Mouse (Mus musculus) liver, postnatal 0 days (tissue): ENCODE results near the gene Prickle2. TPM values are rescaled to one million over a fixed set of nuclear protein-coding genes. Genes with fewer than 3 reads are reported as not detected.

Experiments used
- ATAC-seq: fragments of 200-750 bp; cut with Nextera tagmentation; 2 replicates; pipeline ENCODE4 v1.8.0; 2017; ENCODE audit warnings: mild to moderate bottlenecking, moderate library complexity
- DNase-seq: peaks from one replicate; pipeline ENCODE4 v3.0.0-alpha.2; 2016
- H3K27ac ChIP-seq: fragments of 300-500 bp; sonication (generic); 2 replicates; pipeline ENCODE4 v1.5.1; 2014; ENCODE audit warnings: antibody characterized with exemption, moderate library complexity, mild to moderate bottlenecking, low read depth
- H3K27me3 ChIP-seq: fragments of 300-500 bp; sonication (generic); 2 replicates; pipeline ENCODE4 v1.6.1; 2014; ENCODE audit warnings: low read length, control low read depth, mixed read lengths; ENCODE audit not compliant: insufficient read depth
- H3K36me3 ChIP-seq: fragments of 300-500 bp; sonication (generic); replicated peaks from 2 replicates; pipeline ENCODE4 v1.6.1; 2014; ENCODE audit warnings: mild to moderate bottlenecking, control low read depth, low read length, moderate library complexity, mixed read lengths; ENCODE audit not compliant: insufficient read depth
- H3K4me1 ChIP-seq: fragments of 300-500 bp; sonication (generic); 2 replicates; pipeline ENCODE4 v1.6.1; 2014; ENCODE audit warnings: antibody characterized with exemption, mild to moderate bottlenecking, control low read depth; ENCODE audit not compliant: insufficient read depth
- H3K4me2 ChIP-seq: fragments of 300-500 bp; sonication (generic); 2 replicates; pipeline ENCODE4 v1.6.1; 2014; ENCODE audit warnings: low read depth, mild to moderate bottlenecking, low read length, moderate library complexity, mixed read lengths
- H3K4me3 ChIP-seq: fragments of 300-500 bp; sonication (generic); 2 replicates; pipeline ENCODE4 v1.5.1; 2014; ENCODE audit warnings: low read depth, low read length
- H3K9ac ChIP-seq: fragments of 300-500 bp; sonication (generic); replicated peaks from 2 replicates; pipeline ENCODE4 v1.6.1; 2014; ENCODE audit warnings: mild to moderate bottlenecking, moderate library complexity
- H3K9me3 ChIP-seq: fragments of 300-500 bp; sonication (generic); 2 replicates; pipeline ENCODE4 v1.6.1; 2016; ENCODE audit warnings: mild to moderate bottlenecking, control low read depth, low read length, mixed read lengths
- CTCF ChIP-seq: sonication (generic); IDR thresholded peaks from 2 replicates; pipeline ENCODE4 v1.5.1; 2016; ENCODE audit warnings: antibody characterized with exemption, low read depth
- EP300 ChIP-seq: IDR thresholded peaks from 2 replicates; pipeline ENCODE4 v1.6.1; 2016; ENCODE audit warnings: antibody characterized with exemption, low read depth, mild to moderate bottlenecking
- WGBS: fragments of 180-500 bp; shearing (Covaris S2); extraction: QIAGEN DNeasy Blood & Tissue Kit; methylation state at CpG from one replicate; pipeline ENCODE4 v1.1.7; 2014; ENCODE audit not compliant: insufficient replicate concordance; 5-methylcytosine and 5-hydroxymethylcytosine counted together
- polyA plus RNA-seq: library from polyadenylated mRNA; unstranded; fragments of >200 nt; fragmentation: Nextera tagmentation; extraction: Ambion mirVana; gene quantifications from 2 replicates; pipeline ENCODE4 v1.2.1, GENCODE M21; 2015

The Prickle2 gene
- polyA plus RNA-seq, 1 experiment from 2014 or later, result 0.28 TPM

DNA sequence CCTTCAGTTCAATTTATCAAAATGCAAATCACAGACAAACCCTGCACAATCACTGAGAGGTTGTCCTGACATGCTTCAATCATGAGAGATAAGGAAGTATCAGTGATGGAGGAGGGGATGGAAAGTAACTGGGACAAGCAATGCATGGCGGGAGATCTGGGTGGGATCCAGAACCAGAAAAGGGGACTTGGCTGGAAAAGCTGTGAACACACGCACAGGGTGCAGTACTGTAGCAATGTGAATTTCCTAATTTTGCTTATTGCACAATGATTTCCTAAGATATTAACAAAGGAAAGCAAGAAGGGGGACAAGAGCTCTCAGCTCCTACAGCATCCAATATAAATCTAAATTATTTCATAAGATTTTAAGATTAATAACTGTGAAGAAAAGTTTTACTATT lies 75.0 kb downstream of the Prickle2 start:
- Histone ChIP-seq H3K27ac (no peak overlapping the region), H3K4me1 (no peaks in the 10 kb centered on the region), H3K4me3 (no peak overlapping the region), H3K9me3 (no peaks in the 10 kb centered on the region), H3K9ac (no peak overlapping the region), H3K4me2 (no peak overlapping the region), H3K36me3 (no peaks in the 10 kb centered on the region), H3K27me3 (no peaks in the 10 kb centered on the region)
- WGBS, result 81% methylated on average over 2 of the region's 2 CpGs
- no peak for TF ChIP-seq CTCF
- TF ChIP-seq EP300, result no peak
- ATAC-seq (no peak), DNase-seq (no peak)

DNA sequence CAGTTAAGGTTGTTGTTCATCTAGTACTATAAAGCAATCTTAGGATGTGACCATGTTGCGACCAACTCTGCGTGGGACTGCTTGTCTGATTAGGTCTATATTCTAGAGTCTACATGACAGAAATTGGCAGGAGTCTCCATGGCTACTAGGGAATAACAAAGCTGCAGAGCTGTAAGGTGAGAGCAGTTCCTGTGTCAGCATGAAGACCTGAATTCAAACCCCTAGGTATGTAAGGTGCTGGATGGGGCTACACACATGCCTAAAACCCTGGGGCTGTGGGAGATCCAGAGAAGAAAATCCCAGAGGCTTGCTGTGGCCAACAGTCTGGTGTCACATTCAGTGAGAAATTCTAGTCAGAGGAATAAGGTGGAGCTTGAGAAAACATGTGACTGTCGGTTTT lies 78.2 kb downstream of the Prickle2 start:
- Histone ChIP-seq H3K4me3 (no peak overlapping the region), H3K9me3 (no peaks in the 10 kb centered on the region), H3K9ac (no peak overlapping the region), H3K27ac (no peak overlapping the region), H3K36me3 (no peaks in the 10 kb centered on the region), H3K27me3 (no peaks in the 10 kb centered on the region), H3K4me2 (no peak overlapping the region), H3K4me1 (no peaks in the 10 kb centered on the region)
- 77% methylated on average over 3 of the region's 3 CpGs for WGBS
- DNase-seq, result no peak
- ATAC-seq, result no peak
- no peak for TF ChIP-seq EP300
- TF ChIP-seq CTCF, result no peak

DNA sequence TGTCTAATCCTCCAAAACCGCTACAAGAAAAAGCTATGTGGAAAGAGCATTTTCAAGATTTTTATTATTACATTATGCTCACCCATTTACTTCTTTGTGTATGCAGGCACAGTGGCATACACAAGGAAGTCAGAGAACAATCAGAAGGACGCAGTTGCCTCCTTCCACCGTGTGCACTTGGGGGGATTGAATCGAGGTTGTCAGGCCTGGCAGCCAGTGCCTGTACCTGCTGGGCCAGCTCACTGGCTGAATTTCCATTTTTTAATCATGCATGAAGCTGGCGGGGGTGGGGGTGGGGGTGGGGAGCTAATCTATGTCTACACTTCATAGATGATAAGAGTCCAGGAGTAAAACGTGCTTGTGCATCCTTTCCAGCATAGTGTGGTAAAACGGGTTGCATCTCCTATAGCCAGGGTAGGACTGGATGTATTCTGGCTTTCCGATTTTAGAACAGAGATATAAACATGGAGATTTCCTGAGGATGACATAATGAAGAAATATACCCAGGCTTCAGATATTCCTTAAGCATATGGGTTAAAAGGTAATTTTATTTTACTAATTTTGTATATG lies 78.8 kb downstream of the Prickle2 start:
- Histone ChIP-seq H3K36me3 (no peaks in the 10 kb centered on the region), H3K27ac (no peak overlapping the region), H3K4me1 (no peaks in the 10 kb centered on the region), H3K9ac (no peak overlapping the region), H3K4me2 (no peak overlapping the region), H3K9me3 (no peaks in the 10 kb centered on the region), H3K27me3 (no peaks in the 10 kb centered on the region), H3K4me3 (no peak overlapping the region)
- ATAC-seq (no peak), DNase-seq (no peak)
- WGBS, result 62% methylated on average over 8 of the region's 8 CpGs
- TF ChIP-seq CTCF (no peak), EP300 (no peak)

DNA sequence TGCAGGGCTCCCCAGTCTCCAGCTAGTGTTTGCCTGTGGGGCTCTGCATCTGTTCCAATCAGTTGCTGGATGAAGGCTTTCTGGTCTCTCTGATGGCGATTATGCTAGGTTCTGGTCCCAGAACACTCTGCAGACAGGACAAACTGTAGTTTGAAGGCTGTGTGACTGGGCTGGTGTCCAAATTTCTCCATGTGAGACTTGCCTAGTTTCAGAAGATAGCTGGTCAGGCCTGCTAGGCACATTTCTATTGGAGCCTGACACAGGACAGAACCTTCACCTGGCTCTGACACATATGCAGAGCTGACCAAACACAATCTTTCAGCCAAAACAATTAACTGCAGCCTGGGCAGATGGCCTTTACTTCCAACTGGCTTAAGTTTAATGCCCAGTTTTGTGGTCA lies 80.0 kb downstream of the Prickle2 start:
- H3K9me3 ChIP-seq, result no peaks in the 10 kb centered on the region
- WGBS, result 70% methylated on average over 1 of the region's 1 CpGs
- DNase-seq, result no peak

DNA sequence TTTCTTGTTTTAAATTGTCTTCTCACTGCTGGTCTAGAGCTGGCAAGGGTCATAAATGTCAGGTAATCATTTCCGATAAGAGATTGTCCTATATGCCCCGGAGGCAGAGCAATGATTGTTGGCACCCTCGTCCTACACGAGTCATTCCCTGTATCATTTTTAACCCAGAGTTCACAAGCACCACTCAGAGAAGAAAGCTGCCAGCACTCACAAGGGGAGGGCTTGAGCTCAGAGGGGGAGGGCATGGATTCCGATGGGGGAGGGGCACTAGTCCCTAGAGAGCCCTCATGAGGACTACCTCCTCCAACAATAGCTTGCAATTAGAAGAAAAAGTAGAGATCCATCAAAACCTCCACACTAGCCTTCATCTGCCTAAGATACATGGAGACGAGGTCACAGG lies 81.6 kb downstream of the Prickle2 start:
- H3K4me2 ChIP-seq, result no peak overlapping the region
- no peak for TF ChIP-seq CTCF
- TF ChIP-seq EP300, result no peak
- no peak for DNase-seq
- H3K36me3 ChIP-seq, result no peaks in the 10 kb centered on the region
- no peaks in the 10 kb centered on the region for H3K4me1 ChIP-seq
- H3K27me3 ChIP-seq, result no peaks in the 10 kb centered on the region
- 65% methylated on average over 6 of the region's 6 CpGs for WGBS
- ATAC-seq, result no peak
- no peaks in the 10 kb centered on the region for H3K9me3 ChIP-seq
- no peak overlapping the region for H3K9ac ChIP-seq
- no peak overlapping the region for H3K4me3 ChIP-seq
- H3K27ac ChIP-seq, result no peak overlapping the region

More for the DNA sequence above, 80.0 kb downstream of the Prickle2 start:
- Histone ChIP-seq H3K4me2 (no peak overlapping the region), H3K27me3 (no peaks in the 10 kb centered on the region), H3K36me3 (no peaks in the 10 kb centered on the region), H3K4me1 (no peaks in the 10 kb centered on the region), H3K9ac (no peak overlapping the region), H3K4me3 (no peak overlapping the region), H3K27ac (no peak overlapping the region)
- no peak for TF ChIP-seq CTCF
- no peak for TF ChIP-seq EP300
- ATAC-seq, result no peak

DNA sequence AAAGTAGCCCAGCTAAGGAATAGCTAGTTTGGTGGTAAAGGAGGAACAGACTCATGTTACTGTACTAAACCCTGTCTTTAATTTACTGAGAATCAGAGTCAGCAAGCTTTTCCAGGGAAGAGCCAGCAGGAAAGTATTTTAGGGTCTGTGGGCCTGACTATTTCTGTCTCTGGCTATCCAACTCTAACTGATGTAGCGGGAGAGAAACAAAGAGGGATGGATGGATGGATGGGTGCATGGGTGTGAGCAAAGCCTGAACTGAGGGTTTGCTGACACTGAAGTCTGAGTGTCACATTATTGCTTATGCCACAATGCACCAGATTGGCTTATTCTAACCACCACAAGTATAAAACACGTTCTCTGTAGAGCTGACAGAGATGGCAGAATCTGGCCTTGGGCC lies 88.8 kb downstream of the Prickle2 start:
- Histone ChIP-seq H3K9ac (no peak overlapping the region), H3K4me3 (no peak overlapping the region), H3K36me3 (no peaks in the 10 kb centered on the region), H3K27me3 (no peaks in the 10 kb centered on the region), H3K9me3 (no peaks in the 10 kb centered on the region), H3K27ac (no peak overlapping the region), H3K4me2 (no peak overlapping the region), H3K4me1 (no peaks in the 10 kb centered on the region)
- no peak for ATAC-seq
- DNase-seq, result no peak
- WGBS, result 70% methylated on average over 2 of the region's 2 CpGs
- no peak for TF ChIP-seq EP300
- no peak for TF ChIP-seq CTCF

DNA sequence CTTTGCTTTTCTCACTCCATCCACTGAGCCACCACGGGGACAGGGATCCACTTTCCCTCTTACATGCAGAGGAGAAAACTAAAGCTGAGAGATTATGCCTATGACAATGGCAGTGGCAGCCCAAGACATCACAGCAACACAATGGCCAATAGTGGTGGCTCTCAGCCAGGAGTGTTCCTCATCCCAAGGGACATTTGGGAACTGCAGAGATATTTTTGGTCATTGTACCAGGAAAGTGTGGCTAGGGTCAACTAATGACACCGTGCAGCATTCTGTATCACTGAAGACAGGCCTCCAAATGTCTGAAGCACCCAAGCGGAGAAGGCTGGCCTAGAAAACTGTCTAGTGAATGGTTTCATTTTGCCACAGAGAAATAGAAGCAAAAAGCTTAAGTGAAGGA lies 91.2 kb downstream of the Prickle2 start:
- no peaks in the 10 kb centered on the region for H3K36me3 ChIP-seq
- DNase-seq (no peak), ATAC-seq (no peak)
- H3K9me3 ChIP-seq, result no peaks in the 10 kb centered on the region
- H3K9ac ChIP-seq, result no peak overlapping the region
- 70% methylated on average over 3 of the region's 3 CpGs for WGBS
- TF ChIP-seq CTCF (no peak), EP300 (no peak)
- H3K27ac ChIP-seq, result no peak overlapping the region
- no peak overlapping the region for H3K4me3 ChIP-seq
- no peaks in the 10 kb centered on the region for H3K27me3 ChIP-seq
- H3K4me2 ChIP-seq, result no peak overlapping the region
- H3K4me1 ChIP-seq, result no peaks in the 10 kb centered on the region
